Mouse (Mus musculus): ENCODE measurements at regions not wholly inside any gene's neighbourhood (a gene's known extent, or its start where the extent isn't known, plus 50 kb on each side); places are given as distances from the start of the nearest gene placed in this dataset.

DNA sequence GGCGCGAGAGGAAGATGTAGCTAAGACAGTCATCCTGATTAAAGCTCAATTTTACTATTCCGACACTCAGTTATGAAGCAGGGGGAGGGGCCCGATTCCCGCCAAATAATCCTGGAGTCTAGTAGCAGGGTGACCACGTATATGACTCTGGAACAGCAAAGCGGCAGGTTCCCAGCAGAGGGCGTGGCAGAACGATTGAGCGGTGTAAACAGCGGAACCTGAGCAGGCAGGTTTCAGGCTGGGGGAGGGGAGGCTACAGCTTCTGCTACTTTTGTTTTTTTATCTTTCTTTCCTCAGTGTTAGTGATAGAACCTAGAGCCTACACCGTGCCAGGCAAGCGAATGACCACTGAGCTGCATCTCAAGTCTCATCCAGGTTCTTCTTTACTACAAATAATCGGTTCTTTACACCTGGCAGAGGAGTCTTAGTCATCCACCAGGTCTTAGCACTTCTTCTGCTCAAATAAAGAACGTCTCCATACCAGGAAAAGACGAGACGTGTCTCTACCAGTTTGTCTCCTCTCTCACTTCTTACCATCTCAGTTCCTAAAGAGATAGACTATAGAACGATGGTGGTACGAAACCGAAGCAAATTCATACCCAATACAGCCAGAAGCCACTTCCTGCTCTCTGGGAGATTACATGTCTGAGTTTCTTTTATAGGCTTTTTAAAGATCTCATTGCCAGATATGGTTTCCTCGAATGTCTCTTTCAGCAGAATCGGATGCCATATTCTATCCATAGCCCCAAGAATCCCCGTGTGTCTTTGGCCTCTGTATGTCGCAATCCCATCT lies 100.2 kb upstream of the Ppm1h start:
- no peak for TF ChIP-seq CTCF (IDR thresholded peaks at IDR 0.05; ENCODE audit: extremely low read depth, insufficient read length, insufficient replicate concordance, low read depth, low read length)
- TF ChIP-seq POLR2A (IDR thresholded peaks at IDR 0.05; ENCODE audit: low read depth, low read length): no peak
